Mouse (Mus musculus): ENCODE results near the gene Ksr1. TPM values are rescaled to one million over a fixed set of nuclear protein-coding genes. Genes with fewer than 3 reads are reported as not detected.

Ksr1 gene
- polyA plus RNA-seq (2012) = 13.4 and 20.3 TPM in 2 replicates

DNA sequence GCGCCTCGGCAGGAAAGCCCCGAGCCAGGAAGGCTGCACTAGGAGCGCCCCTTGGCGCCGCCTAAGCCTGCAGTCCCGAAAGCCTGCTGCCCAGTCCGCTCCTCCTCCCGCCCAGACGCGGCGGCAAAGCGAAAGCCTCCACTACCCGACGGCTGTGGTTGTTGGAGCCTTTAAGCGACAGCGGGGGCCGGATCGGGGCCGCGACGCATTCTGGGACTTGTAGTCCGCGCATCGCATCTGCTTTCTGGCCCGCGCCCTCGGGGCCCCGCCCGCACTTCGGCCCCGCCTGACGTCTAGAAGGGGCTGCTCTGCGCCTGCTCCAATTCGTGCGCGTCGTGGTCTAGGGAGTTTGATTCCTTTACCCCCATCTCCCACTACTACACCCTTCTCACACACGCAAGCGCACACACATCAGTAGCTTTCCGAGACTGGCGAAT lies at the start of gene Ksr1:
Gene Ksr1 (minus strand): TSS at position 77 of the 437 bp plus-strand sequence.
- TF ChIP-seq GATA1 (IDR thresholded peaks at IDR 0.05; ENCODE audit: low read length) = no peak

DNA sequence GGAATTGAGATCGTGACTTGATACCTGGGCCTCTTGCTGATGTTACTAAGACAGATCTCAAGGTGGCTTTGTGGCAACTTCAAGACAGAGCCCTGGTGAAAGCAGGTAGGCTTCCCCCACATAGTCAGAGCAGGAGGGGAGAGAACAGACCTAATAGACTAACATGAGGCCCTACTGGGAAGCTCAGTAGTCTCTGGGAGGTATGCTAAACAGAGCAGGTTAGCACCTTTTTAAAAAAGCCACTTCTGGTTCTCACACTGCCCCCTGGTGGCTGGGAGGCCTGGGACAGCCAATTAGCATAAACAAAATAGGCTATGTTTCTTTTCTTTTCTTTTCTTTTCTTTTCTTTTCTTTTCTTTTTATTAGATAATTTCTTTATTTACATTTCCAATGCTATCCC lies 46.0 kb upstream of the Ksr1 start:
- TF ChIP-seq GATA1 (IDR thresholded peaks at IDR 0.05; ENCODE audit: low read length) = no peak

DNA sequence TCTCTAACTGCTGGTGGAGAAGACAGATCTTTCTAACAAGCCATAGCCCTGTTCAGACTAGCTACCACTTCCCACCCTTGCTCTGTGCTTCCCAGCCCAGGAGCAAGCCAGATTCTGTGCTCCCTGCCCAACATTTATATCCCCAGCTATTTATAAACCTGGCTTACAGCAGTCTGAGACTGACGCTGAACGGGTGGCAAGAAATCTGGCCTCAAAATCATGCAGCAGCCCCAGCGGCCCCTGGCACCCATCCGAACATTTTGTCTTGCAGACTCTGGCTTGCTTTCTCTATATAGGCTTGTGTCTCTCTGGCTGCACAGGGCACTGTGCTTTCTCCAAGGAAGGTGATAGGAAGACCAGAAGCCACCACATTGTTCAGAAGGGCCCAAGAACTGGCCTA lies 45.0 kb upstream of the Ksr1 start:
- no peak for TF ChIP-seq GATA1 (IDR thresholded peaks at IDR 0.05; ENCODE audit: low read length)

DNA sequence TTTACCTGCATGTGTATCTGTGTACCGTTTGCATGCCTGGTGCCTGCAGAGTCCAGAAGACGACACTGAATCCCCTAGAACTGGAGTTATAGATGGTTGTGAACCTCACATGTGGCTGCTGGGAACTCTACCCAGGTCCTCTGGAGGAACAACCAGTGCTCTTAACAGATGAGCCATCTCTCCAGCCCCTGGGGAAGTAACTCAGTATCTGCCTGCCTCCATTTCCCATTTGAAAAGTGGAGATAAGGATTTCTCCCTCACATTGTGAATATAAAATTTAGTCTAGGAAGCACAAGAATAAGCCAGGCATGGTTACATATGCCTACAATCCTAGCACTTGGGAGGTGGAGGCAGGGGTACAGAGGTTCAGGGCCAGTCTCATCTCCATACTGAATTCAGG lies 44.0 kb upstream of the Ksr1 start:
- no peak for TF ChIP-seq GATA1 (IDR thresholded peaks at IDR 0.05; ENCODE audit: low read length)

DNA sequence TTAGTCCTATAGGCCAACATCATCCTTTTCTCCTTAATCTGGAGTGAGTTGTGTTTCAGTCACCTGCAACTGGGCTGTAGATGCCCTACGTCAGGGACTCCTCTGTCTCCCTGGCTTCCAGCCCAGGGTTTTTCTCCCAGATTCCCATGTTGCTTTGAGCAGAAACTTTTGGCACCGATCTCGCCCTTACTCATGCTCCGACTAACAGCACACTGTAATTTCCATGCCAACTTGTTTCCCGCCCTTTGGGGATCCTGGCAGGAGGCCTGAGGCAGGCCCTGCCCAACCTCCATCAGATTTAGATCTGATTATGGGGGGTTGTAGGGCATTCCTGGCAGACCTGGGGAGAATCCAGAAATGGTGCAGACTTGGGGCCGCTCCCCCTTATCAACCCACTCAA lies 42.0 kb upstream of the Ksr1 start:
- TF ChIP-seq GATA1 (IDR thresholded peaks at IDR 0.05; ENCODE audit: low read length) = no peak

DNA sequence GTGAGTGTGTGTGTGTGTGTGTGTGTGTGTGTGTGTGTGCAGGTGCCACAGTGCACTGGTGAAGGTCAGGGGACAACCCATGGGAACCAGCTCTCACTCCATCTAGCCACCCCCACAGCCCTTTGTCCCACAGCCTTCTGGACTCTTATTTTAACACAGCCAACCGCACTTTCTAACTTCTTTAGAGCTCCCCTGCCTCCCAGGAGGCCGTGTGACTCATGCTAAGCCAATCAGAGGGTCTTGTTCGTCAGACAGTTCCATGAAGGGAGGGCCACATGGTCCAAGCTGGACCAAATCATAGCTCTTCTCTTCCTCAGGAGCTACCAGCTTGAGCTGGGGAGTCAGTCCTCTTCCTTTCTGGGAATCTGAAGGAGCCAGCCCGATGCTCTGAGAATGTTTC lies 41.1 kb upstream of the Ksr1 start:
- no peak for TF ChIP-seq GATA1 (IDR thresholded peaks at IDR 0.05; ENCODE audit: low read length)

DNA sequence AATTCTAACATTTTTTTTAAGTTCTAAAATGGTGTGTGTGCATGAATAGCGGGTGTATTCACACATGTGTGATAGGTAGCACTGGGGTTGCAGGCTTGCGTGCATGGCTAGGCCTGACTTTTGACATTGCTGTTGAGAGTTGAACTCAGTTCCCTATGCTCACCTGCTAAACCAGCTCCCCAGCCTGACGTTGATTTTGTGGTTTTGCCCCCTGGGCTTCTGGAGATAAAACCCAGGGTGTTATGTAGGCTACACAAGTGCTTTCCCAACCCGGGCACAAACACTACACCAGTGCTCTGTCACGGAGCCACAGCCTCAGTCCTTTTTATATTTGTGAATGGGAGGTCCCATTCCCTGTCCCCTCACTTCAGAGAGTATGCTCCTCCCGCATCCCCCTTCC lies 39.5 kb upstream of the Ksr1 start:
- no peak for TF ChIP-seq GATA1 (IDR thresholded peaks at IDR 0.05; ENCODE audit: low read length)

DNA sequence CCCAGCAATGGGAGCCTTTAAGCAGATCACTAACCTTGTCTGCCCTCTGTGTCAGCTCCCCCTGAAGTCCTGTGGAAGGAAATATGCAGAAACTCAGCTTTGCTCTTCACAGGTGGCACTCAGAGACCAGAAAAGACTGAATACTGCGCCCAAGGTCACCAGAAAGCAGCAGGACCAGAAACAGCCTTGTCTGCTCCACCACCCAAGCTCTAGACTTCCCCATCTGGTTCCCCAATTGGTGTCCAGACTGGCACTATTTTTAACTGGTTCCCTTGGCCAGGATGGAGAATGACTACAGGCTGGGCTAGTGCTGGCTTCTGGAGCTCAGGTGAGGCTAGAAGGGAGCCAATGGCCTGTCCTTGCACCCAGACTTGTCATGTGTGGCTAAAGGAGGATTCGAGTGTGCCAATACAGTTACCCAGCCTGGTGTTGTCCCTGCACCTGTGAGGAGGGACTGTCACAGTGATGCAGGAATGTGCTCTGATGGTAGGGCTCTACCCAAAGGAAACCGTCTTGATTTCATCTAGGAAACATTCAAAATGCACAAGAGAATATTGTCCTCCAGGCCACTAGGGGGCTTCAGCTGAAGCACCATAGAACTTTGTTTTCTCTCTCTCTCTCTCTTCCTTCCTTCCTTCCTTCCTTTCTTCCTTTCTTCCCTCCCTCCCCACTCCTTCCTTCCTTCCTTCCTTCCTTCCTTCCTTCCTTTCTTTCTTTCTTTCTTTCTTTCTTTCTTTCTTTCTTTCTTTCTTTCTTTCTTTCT lies 38.1 kb upstream of the Ksr1 start:
- TF ChIP-seq GATA1 (IDR thresholded peaks at IDR 0.05; ENCODE audit: low read length) = no peak

DNA sequence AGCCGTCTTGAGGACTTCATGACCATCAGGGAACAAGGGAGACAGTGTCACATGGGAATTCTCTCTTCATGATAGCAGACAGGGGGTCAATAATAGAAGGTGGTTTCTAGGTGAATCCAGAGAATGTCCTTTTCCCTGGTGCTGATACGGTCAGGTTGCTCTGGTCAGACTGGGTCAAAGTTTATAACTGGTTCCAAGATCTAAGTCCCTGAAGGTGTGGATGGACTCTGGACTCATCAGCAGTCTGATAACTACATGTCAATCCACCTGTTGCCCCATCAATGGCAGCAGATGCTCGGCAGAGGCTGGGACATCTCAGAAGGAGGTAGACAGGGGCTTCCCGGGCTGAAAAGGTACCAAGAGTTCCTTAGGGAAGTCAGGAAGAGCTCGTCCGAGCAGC lies 37.2 kb upstream of the Ksr1 start:
- no peak for TF ChIP-seq GATA1 (IDR thresholded peaks at IDR 0.05; ENCODE audit: low read length)

DNA sequence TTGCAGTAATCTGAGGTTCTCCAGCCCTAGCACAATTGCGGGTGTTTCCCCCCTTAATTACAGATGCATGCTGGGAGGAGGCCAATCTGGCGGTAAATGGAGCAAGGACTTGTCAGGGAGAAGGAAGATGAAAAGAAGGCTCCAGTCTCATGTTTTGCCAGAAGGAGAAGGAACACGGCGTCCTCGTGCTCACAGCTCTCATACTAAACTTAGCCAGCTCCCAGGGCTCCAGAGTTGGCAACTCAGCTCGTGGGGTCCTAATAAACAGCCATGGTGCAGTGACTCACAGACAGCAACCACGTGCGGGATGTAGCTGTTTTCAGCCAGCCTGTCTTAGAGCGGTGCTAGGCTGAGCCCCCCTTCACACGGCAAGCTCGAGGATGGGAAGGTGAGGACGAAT lies 36.7 kb upstream of the Ksr1 start:
- TF ChIP-seq GATA1 (IDR thresholded peaks at IDR 0.05; ENCODE audit: low read length) = no peak

DNA sequence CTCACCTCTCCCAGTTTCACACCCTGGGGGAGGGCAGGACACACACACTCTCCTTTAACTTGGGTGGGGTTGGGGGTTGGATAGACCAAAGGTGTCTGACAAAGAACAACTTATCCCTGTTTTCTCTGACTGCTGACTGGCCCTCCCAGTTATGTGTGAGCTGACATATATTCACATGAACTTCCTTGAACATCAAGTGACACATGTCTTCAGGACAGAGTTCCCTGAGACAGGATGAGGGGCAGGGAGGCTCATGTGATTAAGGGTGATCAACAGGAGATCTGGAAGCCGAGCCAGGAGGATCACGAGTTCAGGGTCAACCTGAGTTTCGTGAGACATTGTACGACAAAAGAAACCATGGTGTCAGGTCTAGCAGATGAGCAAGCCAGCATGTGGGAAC lies 35.7 kb upstream of the Ksr1 start:
- no peak for TF ChIP-seq GATA1 (IDR thresholded peaks at IDR 0.05; ENCODE audit: low read length)

DNA sequence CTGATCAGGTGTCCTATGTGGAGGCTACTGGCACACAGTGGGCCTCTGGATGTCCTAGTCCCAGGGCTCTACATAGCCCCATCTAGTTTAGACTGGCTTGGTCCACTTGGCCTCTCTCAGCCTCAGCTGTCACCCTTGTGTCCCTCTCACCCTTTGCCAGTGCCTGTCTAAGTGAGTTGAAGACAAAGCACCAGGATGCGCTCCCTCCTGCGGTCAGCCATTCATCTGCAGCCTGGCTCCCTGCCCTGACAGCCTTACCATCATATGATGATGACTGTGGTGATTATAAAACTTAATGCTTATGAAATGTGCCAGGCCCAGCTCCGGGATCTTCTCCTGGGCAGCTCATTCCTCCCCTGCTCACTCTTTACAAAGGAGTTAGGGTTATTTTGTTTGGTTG lies 30.5 kb upstream of the Ksr1 start:
- TF ChIP-seq GATA1 (IDR thresholded peaks at IDR 0.05; ENCODE audit: low read length) = no peak

DNA sequence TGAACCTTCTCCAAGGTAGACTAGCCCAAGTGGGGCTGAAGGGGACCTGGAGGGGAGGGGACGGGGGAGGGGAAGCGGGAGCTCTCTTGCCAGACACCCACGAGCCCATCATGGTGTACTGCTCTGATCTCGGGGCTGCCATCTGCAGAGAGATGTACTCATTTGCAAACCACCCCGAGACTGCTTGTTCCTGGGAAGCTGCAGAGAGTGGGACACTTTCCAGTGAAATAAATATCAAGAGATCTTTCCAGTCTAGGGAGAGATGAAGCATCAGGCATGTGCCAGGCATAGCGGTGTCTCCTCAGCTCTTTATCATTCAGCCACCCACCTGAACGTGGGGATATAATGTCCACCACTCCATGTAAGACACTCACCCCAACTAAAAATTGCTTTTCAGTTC lies 25.8 kb upstream of the Ksr1 start:
- TF ChIP-seq GATA1 (IDR thresholded peaks at IDR 0.05; ENCODE audit: low read length) = no peak

DNA sequence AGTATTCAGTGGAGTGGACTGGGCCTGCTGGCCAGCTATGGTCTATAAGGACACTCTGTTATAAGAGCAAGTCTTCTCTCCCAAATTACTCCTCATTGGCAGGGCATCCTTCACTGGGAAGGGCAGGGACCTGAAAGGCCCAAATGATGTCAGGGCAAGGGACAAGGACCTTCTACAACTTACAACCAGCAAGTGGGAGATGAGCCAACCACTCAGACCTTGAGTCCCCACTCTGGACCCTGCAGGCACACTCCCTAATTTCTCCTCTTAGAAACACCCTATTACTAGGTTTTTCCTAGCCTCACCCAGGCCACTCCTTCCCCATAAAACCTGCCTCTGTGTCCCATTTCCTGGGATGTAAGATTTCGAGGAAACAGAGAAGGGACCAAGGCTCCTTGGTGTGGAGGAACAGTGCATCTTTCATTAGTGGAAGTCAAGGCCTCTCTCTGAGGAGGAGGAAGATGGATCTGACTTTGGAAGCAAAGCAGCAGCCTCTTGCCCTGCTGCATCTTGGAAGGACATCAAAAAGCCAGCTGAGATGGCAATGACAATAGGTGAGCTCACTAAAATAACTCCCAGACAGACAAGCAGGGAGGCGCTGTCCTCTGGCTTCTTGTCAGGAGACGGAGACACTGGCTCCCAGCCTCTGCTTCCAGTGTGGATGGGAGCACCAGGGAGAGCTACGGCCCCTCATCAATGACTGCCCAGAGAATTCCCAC lies 20.5 kb upstream of the Ksr1 start:
- TF ChIP-seq GATA1 (IDR thresholded peaks at IDR 0.05; ENCODE audit: low read length) = no peak

DNA sequence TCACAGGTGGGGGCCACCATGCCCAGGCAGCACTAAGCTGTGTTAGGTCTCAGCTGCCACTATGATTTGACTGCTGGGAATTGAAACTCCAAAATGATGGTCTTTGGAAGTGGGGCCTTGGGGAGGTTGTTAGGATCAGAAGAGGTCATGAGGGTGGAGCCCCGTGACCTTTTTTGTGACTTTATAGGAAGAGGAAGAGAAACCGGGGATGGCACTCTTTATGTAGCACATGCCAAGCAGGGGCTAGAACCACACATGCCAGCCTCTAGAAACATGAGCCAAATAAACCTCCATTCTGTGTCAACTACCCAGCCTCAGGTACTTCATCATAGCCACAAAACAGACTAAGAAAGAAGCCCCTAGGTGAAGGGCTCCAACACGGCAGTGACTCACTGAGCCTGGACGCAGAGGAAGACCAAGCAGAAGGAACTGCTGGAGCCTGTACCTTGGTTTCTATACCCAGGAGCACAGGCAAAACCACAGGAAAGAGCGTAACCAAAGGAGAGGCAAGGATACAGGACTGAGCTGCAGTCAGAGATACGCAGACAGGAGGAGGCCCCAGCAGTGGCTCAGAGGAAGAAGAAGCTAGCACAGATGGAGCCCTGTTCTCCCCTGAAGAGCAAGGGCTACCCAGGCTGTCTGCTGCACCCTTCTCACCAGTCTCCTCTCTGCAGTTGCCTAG lies 15.0 kb upstream of the Ksr1 start:
- TF ChIP-seq GATA1 (IDR thresholded peaks at IDR 0.05; ENCODE audit: low read length) = no peak

DNA sequence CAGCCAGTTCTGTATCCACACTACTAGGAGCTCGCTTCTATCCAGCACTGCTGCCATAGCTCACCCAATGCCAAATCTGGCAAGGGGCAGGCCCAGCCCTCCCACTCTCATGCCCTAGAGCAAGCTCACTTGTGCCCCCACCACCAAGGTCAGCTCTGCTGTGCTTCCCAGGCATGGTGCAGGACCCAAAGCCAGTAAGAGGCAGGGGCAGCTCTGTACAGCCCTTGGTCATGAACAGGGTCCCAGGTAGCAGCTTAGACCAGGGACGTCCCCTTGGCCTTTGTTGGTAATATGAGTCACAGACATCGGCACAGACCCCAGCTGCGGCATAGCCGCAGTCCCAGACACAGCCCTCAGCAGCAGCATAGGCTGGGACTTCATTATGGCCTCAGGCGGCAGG lies 13.9 kb upstream of the Ksr1 start:
- TF ChIP-seq GATA1 (IDR thresholded peaks at IDR 0.05; ENCODE audit: low read length) = no peak

Data from G1E-ER4 (cell line).